Mouse (Mus musculus): Measurements from ENCODE around the gene Prkch. TPM values are rescaled to one million over a fixed set of nuclear protein-coding genes. Genes with fewer than 3 reads are reported as not detected.

Gene Prkch
- polyA plus RNA-seq, 1 experiment from 2014 or later, result 9.2 TPM

- H3K4me3 ChIP-seq (replicated peaks), result no peak overlapping the region
- no peaks in the 10 kb centered on the region for H3K36me3 ChIP-seq
- 93% methylated on average over 8 of the region's 8 CpGs for WGBS
- H3K4me1 ChIP-seq, result peaks cover 4% of the 10 kb centered on the region; the same call in 1 of the 2 replicates
- H3K27me3 ChIP-seq (replicated peaks), result no peaks in the 10 kb centered on the region
- ATAC-seq (ENCODE audit: low FRiP score), result no peak
- H3K9me3 ChIP-seq (replicated peaks), result no peaks in the 10 kb centered on the region
- no peak overlapping the region for H3K27ac ChIP-seq (replicated peaks)
- no peak overlapping the region for H3K4me2 ChIP-seq
- no peak overlapping the region for H3K9ac ChIP-seq (replicated peaks)
Observed at GRCm38 (mm10) chr12:73766152-73766551, 181.6 kb downstream of the Prkch start.

GRCm38 (mm10) chr12:73768788-73769187 lies 184.2 kb downstream of the Prkch start:
- Histone ChIP-seq H3K4me1 (peaks cover 4% of the 10 kb centered on the region; the same call in 1 of the 2 replicates), H3K4me3 (replicated peaks) (no peak overlapping the region), H3K9ac (replicated peaks) (no peak overlapping the region), H3K27me3 (replicated peaks) (no peaks in the 10 kb centered on the region), H3K27ac (replicated peaks) (no peak overlapping the region), H3K36me3 (no peaks in the 10 kb centered on the region), H3K4me2 (no peak overlapping the region), H3K9me3 (replicated peaks) (no peaks in the 10 kb centered on the region)
- 70% methylated on average over 5 of the region's 5 CpGs for WGBS
- no peak for ATAC-seq (ENCODE audit: low FRiP score)

GRCm38 (mm10) chr12:73769536-73769935 lies 184.9 kb downstream of the Prkch start:
- Histone ChIP-seq H3K27me3 (replicated peaks) (no peaks in the 10 kb centered on the region), H3K9ac (replicated peaks) (no peak overlapping the region), H3K9me3 (replicated peaks) (no peaks in the 10 kb centered on the region), H3K27ac (replicated peaks) (no peak overlapping the region), H3K4me1 (peaks cover 4% of the 10 kb centered on the region; the same call in 1 of the 2 replicates), H3K36me3 (no peaks in the 10 kb centered on the region), H3K4me3 (replicated peaks) (no peak overlapping the region), H3K4me2 (no peak overlapping the region)
- no peak for ATAC-seq (ENCODE audit: low FRiP score)
- 89% methylated on average over 6 of the region's 6 CpGs for WGBS

- WGBS, result 91% methylated on average over 1 of the region's 1 CpGs
- H3K4me1 ChIP-seq, result peaks cover 4% of the 10 kb centered on the region; the same call in 1 of the 2 replicates
Observed at GRCm38 (mm10) chr12:73770771-73771170, 186.2 kb downstream of the Prkch start.

GRCm38 (mm10) chr12:73774793-73775385 lies 190.3 kb downstream of the Prkch start:
- no peaks in the 10 kb centered on the region for H3K36me3 ChIP-seq
- ATAC-seq (ENCODE audit: low FRiP score), result no peak
- no peak overlapping the region for H3K27ac ChIP-seq (replicated peaks)
- H3K4me3 ChIP-seq (replicated peaks), result no peak overlapping the region
- H3K9me3 ChIP-seq (replicated peaks), result no peaks in the 10 kb centered on the region
- WGBS, result 82% methylated on average over 7 of the region's 7 CpGs
- H3K27me3 ChIP-seq (replicated peaks), result no peaks in the 10 kb centered on the region
- no peak overlapping the region for H3K4me2 ChIP-seq
- H3K9ac ChIP-seq (replicated peaks), result no peak overlapping the region
- peaks cover 8% of the 10 kb centered on the region for H3K4me1 ChIP-seq

More at GRCm38 (mm10) chr12:73770771-73771170, 186.2 kb downstream of the Prkch start:
- no peaks in the 10 kb centered on the region for H3K9me3 ChIP-seq (replicated peaks)
- H3K27me3 ChIP-seq (replicated peaks), result no peaks in the 10 kb centered on the region
- no peaks in the 10 kb centered on the region for H3K36me3 ChIP-seq
- H3K9ac ChIP-seq (replicated peaks), result no peak overlapping the region
- H3K4me3 ChIP-seq (replicated peaks), result no peak overlapping the region
- no peak overlapping the region for H3K4me2 ChIP-seq
- ATAC-seq (ENCODE audit: low FRiP score), result no peak
- no peak overlapping the region for H3K27ac ChIP-seq (replicated peaks)

GRCm38 (mm10) chr12:73776401-73776945 lies 191.9 kb downstream of the Prkch start:
- no peak overlapping the region for H3K4me2 ChIP-seq

GRCm38 (mm10) chr12:73777673-73778072 lies 193.1 kb downstream of the Prkch start:
- WGBS, result 91% methylated on average over 11 of the region's 11 CpGs

More at GRCm38 (mm10) chr12:73776401-73776945, 191.9 kb downstream of the Prkch start:
- Histone ChIP-seq H3K4me1 (peaks cover 9% of the 10 kb centered on the region), H3K36me3 (no peaks in the 10 kb centered on the region), H3K27ac (replicated peaks) (no peak overlapping the region), H3K9ac (replicated peaks) (no peak overlapping the region), H3K4me3 (replicated peaks) (no peak overlapping the region), H3K27me3 (replicated peaks) (no peaks in the 10 kb centered on the region), H3K9me3 (replicated peaks) (no peaks in the 10 kb centered on the region)
- 91% methylated on average over 6 of the region's 6 CpGs for WGBS
- ATAC-seq (ENCODE audit: low FRiP score), result no peak

GRCm38 (mm10) chr12:73779332-73780231 lies 195.0 kb downstream of the Prkch start:
- ATAC-seq (ENCODE audit: low FRiP score), result peak; percentile 35; the same call in 1 of the 2 replicates
- H3K36me3 ChIP-seq, result no peaks in the 10 kb centered on the region

More at GRCm38 (mm10) chr12:73777673-73778072, 193.1 kb downstream of the Prkch start:
- no peaks in the 10 kb centered on the region for H3K27me3 ChIP-seq (replicated peaks)
- no peaks in the 10 kb centered on the region for H3K9me3 ChIP-seq (replicated peaks)
- H3K4me1 ChIP-seq, result peaks cover 9% of the 10 kb centered on the region
- no peaks in the 10 kb centered on the region for H3K36me3 ChIP-seq
- no peak for ATAC-seq (ENCODE audit: low FRiP score)
- no peak overlapping the region for H3K9ac ChIP-seq (replicated peaks)
- no peak overlapping the region for H3K27ac ChIP-seq (replicated peaks)
- no peak overlapping the region for H3K4me2 ChIP-seq
- no peak overlapping the region for H3K4me3 ChIP-seq (replicated peaks)

GRCm38 (mm10) chr12:73781425-73782032 lies 196.9 kb downstream of the Prkch start:
- ATAC-seq (ENCODE audit: low FRiP score), result no peak
- H3K4me3 ChIP-seq (replicated peaks), result no peak overlapping the region
- no peaks in the 10 kb centered on the region for H3K9me3 ChIP-seq (replicated peaks)
- no peak overlapping the region for H3K4me2 ChIP-seq
- WGBS, result 92% methylated on average over 6 of the region's 6 CpGs
- no peaks in the 10 kb centered on the region for H3K36me3 ChIP-seq
- H3K4me1 ChIP-seq, result peaks cover 9% of the 10 kb centered on the region
- no peak overlapping the region for H3K9ac ChIP-seq (replicated peaks)
- H3K27me3 ChIP-seq (replicated peaks), result no peaks in the 10 kb centered on the region
- no peak overlapping the region for H3K27ac ChIP-seq (replicated peaks)

More at GRCm38 (mm10) chr12:73779332-73780231, 195.0 kb downstream of the Prkch start:
- Histone ChIP-seq H3K9ac (replicated peaks) (no peak overlapping the region), H3K27ac (replicated peaks) (peak overlapping the region; percentile 4), H3K4me3 (replicated peaks) (no peak overlapping the region), H3K27me3 (replicated peaks) (no peaks in the 10 kb centered on the region), H3K9me3 (replicated peaks) (no peaks in the 10 kb centered on the region), H3K4me1 (peaks cover 9% of the 10 kb centered on the region), H3K4me2 (no peak overlapping the region)
- 51% methylated on average over 13 of the region's 13 CpGs for WGBS

GRCm38 (mm10) chr12:73786909-73787308 lies 202.3 kb downstream of the Prkch start:
- Histone ChIP-seq H3K36me3 (no peaks in the 10 kb centered on the region), H3K4me3 (replicated peaks) (no peak overlapping the region), H3K4me1 (peaks cover 6% of the 10 kb centered on the region; the same call in 1 of the 2 replicates), H3K9me3 (replicated peaks) (no peaks in the 10 kb centered on the region), H3K4me2 (no peak overlapping the region), H3K9ac (replicated peaks) (no peak overlapping the region), H3K27ac (replicated peaks) (no peak overlapping the region), H3K27me3 (replicated peaks) (no peaks in the 10 kb centered on the region)
- no peak for ATAC-seq (ENCODE audit: low FRiP score)
- 67% methylated on average over 8 of the region's 8 CpGs for WGBS

GRCm38 (mm10) chr12:73788850-73789249 lies 204.3 kb downstream of the Prkch start:
- H3K27ac ChIP-seq (replicated peaks), result no peak overlapping the region
- no peak for ATAC-seq (ENCODE audit: low FRiP score)
- peaks cover 13% of the 10 kb centered on the region for H3K4me1 ChIP-seq
- no peaks in the 10 kb centered on the region for H3K36me3 ChIP-seq
- H3K9me3 ChIP-seq (replicated peaks), result no peaks in the 10 kb centered on the region
- no peaks in the 10 kb centered on the region for H3K27me3 ChIP-seq (replicated peaks)
- no peak overlapping the region for H3K4me3 ChIP-seq (replicated peaks)
- no peak overlapping the region for H3K9ac ChIP-seq (replicated peaks)
- no peak overlapping the region for H3K4me2 ChIP-seq
- 68% methylated on average over 3 of the region's 3 CpGs for WGBS
